Mouse (Mus musculus) layer of hippocampus, adult 18-20 months (tissue): ENCODE data around the gene Trf. TPM values are rescaled to one million over a fixed set of nuclear protein-coding genes. Genes with fewer than 3 reads are reported as not detected.
A peak's percentile ranks its signal among the peaks of the same experiment; 100 is the strongest.

Experiments
- DNase-seq, 2 experiments: peaks; one replicate each; pipeline ENCODE4 v3.0.0; 2022; ENCODE audit warnings: low spot score in 2 of 2
- total RNA-seq, 2 experiments: library from RNA; stranded (reverse); gene quantifications; 2 replicates each; pipeline ENCODE4 v1.2.3; 2021

The Trf gene
- total RNA-seq, 2 experiments from 2014 or later = 283 to 288 TPM

DNA sequence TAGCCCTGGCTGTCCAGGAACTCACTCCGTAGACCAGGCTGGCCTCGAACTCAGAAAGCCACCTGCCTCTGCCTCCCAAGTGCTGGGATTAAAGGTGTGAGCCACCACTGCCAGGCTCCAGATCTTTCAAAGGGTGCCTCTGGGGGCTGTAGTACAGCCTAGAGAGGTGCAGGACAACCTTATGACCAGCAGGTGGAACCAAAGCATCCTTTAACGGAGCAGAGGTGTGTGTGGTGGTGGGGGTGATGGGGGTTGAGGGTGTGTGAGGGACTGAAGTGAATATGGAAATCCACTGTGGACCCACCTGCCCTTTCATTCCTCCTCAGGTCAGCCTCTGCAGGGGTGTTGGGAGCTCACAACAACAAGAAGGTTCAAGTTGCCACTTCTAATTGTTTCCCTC is 4.8 kb downstream of the Trf start:
- DNase-seq = no peak

GRCm38 (mm10) chr9:103224721-103225120 is 5.5 kb downstream of the Trf start:
- DNase-seq = no peak

GRCm38 (mm10) chr9:103214281-103214680 is 16.0 kb downstream of the Trf start:
- no peak for DNase-seq

- DNase-seq = no peak
Measured at GRCm38 (mm10) chr9:103213631-103214030, 16.6 kb downstream of the Trf start.

DNA sequence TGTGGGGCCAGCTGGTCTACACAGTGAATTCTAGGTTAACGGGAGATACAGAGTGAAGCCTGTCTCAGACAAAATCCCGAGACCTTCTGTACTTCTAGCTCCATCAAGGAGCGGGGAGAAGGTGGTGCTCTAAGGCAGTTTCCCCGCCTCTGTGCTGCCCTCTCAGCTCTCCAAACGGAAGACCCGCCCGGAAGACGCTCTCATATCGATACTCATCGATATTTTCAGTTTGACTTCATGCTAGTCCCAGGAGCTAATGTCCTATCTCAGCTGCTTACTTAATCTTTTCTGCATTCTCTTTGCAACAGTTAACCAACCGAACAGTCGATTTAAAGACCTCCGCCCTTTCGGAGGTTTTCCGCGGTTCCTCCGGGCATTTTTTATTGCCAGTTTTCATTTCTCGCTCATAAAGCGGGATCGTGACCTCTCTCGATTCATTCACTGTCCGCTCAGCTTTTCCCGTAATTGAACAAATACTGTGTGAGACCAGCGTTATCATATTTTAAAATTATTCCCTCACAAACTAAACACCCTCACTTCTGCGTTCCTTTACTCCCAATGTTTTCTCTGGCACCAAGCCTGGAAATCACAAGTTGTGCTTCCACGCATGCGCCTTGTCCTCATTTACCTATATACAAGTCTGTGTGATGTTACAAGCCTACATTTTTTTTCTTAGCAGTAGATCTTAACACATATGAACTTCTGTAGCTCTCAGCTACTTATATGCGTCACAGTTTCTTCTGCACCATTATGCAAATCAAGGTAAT is 17.4 kb downstream of the Trf start:
- no peak for DNase-seq

DNA sequence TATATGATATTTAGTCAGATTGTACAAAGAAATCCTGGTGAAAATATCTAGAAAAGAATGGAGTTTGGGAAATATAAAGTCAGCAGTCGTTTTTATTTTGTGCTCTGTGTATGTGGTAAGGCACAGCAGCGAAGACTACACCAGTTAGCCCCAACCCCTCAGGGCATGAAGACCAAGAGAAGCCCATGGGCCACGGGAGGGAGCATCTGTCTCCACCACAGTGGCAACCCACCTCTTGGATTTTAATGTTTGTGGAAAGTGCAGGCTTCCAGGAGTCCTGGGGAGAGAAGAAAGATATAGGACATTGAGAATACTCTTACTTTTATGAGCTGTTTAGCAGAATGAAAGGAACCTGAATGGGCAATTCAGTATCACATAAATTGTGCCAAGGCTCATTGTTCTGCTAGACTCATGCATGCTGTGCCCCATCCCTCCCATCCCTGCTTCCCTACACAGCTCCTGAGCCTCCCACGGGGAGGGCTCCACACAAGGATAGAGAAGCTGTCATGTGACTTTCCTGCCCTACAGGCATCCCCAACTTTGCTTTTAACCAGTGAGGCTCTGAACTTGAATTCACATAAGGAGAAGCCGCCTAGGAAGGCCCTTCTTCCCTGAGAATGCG is 21.3 kb downstream of the Trf start:
- DNase-seq = no peak

DNA sequence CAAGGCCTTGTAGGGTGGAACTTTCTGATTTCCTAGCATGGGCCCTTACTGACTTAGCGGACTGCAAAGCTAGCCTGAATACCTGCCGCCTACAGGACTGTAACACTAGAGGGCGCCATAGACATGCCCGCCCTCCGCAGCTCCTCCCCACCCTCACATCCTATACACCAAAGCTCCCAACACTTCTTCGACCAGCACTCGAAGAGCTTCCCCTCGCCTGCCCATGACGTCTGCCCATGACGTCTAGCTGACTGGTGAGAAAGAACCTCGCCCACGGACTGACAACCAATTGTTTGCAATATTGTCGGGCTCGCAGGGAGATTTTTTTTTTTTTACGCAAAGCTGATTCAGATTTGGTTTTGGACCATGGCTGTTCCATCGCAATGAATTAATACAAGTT is 22.4 kb downstream of the Trf start:
- DNase-seq = peak; percentile 39 to 76

DNA sequence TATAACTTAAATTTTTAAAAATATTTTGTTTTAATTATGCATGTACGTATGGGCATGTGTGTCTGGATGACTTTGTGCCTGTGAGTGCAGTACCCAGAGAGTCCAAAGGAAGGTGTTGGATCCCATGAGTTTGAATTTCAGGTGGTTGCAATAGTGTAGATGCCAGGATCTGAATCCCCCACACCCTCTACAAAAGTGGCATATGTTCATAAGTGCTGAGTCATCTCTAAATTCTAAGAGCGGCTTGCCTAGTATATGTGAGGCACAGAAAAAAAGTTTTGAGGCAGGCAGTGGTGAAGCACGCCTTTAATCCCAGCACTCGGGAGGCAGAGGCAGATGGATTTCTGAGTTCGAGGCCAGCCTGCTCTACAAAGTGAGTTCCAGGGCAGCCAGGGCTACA is 24.5 kb downstream of the Trf start:
- no peak for DNase-seq

DNA sequence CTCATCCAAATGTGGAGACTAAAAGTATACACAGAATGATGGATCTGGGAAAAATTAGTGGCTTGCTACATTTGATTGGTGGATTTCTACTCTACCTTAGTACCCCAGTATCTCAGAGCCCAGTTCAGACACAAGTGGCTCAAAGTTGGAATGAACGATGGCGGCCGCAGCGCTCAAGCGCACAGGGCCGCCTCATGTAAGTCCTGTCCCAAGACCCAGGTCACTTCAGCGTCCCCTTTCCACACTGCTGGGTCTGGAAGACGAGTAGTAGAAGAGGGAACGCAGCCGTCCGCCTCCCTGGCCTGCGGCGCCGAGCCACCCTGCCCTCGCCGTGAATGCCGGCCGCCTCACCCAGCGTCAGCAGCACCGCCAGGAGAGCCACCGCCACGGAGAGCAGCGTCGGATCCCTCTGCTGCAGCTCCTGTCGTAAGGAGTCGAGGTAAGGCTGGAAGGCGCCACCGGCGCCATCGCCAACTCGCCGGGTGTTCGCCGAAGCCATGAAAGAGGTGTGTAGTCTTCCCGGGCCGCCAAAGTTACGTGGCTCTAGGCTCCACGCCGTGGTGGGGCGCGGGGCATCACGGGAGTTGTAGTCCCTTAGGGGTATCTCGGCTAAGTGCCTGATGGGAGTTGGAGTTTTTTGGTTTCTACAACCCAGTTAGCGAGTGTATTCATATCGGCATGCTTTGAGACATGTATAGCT is 28.5 kb downstream of the Trf start, which contains the start of gene Srprb:
TSS of gene Srprb (minus strand) at position 577 of the 700 bp plus-strand sequence.
- peak; percentile 92 to 96 for DNase-seq

- DNase-seq = no peak
Measured at GRCm38 (mm10) chr9:103188416-103188815, 41.8 kb downstream of the Trf start.

DNA sequence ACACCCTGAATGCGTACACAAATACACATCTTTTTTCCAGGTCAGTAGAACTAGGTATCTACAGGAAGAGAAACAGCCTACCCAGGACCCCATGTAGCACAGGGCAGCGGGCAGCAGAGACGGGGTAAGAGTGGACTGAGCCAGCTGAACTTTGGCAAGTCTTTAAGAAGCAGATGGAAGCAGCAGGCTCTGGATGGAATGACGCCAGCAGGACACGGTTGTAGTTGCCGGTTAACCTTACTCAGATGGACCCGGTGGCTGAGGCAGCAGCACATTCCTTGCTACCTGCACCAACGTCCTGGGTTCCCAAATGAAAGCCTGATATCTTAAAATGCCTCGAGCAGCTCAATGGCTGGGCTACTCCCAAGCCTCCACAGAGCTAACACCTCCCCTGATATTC is 43.5 kb downstream of the Trf start:
- DNase-seq = no peak

GRCm38 (mm10) chr9:103185946-103186345 is 44.3 kb downstream of the Trf start:
- DNase-seq = no peak

DNA sequence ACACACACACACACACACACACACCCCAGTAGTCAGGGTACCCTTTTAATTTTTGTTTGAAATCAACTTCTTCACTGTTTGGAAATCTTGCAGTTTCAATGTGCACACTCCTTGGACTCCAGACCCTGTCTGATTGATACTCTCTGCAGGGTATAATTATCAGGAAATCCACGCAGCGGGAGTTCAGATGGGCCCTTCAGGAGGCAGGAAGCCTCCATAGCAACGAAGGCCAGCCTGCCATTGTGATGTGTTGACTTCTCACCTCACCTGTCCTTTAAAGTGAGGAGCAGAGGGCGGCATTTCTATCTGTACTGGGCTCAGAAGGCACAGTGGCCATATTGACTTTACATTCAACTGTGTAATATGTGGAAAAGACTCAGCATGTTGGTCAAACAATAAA is 45.4 kb downstream of the Trf start:
- no peak for DNase-seq

- DNase-seq = no peak
Measured at GRCm38 (mm10) chr9:103181886-103182285, 48.4 kb downstream of the Trf start.

DNA sequence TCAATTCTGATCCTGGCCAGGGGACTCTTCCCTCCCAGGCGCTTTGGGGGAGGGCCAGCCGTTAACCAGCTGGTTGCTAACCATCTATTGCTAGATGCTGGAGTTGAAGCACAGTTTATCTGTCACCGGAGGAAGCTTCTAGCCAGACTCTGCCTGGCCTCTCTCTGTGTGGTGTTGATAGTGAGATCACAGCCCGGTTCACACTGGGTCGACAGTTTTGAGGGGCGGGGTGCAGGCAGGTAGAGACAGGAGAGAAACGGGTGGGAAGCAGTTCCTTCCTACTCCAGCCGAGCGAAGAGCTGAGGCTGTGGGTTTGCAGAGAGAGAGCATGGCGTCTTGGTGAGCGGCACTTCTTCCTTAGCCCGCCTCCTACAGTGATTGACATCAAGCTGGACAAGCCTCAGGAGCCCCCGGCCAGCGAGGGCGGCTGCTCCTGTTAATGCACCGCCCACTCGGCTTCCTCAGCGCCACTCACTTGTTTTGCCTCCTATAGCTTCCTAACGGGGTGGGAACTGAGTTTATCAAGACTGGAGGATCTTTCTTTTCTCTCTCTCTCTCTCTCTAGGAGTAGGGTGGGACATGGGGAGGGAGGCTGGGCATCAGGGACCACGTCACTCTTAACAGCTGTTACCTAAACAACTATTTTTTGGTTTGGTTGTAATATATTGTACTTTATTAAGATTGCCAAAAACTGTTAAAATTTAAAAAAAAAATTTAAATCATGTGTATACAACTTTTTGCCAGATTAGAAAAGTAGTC is 49.3 kb downstream of the Trf start:
- DNase-seq = peak; percentile 16 to 35

- peak in 1 of 2 experiments; percentile 32 for DNase-seq
Measured at GRCm38 (mm10) chr9:103180303-103180702, 49.9 kb downstream of the Trf start.

GRCm38 (mm10) chr9:103175692-103176091 is 54.6 kb downstream of the Trf start:
- no peak for DNase-seq

- no peak for DNase-seq
Measured at GRCm38 (mm10) chr9:103174771-103175519, 55.3 kb downstream of the Trf start.

GRCm38 (mm10) chr9:103168771-103169170 is 61.5 kb downstream of the Trf start:
- peak in 1 of 2 experiments; percentile 48 for DNase-seq

GRCm38 (mm10) chr9:103168046-103168445 is 62.2 kb downstream of the Trf start:
- no peak for DNase-seq

DNA sequence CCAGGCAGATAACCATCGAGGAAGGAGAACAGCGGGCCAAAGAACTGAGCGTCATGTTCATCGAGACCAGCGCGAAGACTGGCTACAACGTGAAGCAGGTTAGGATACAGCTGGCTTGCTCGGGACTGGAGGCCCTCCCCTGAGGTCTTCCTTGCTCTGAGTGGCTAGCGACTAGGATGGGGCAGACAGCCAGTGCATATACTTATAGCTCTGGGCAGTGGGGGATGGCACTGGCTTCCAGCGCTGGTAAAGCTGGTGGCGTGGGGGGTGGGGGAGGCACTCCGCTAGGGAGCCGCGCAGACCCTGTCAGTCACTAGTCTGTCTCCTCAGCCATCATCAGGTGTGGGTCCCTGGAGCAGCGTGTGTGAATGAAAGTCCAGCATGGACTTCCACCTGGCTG is 66.4 kb downstream of the Trf start:
- no peak for DNase-seq
